Mouse (Mus musculus) stomach, postnatal 0 days (tissue): Measurements from ENCODE around the gene Hbq1b.
"Not testable (repeated sequence)": the region's sequence is repeated elsewhere in the genome, so short reads cannot be mapped to it uniquely, and the experiment has no call there.

Experiments used
- CTCF ChIP-seq: IDR thresholded peaks from 2 replicates; pipeline ENCODE4 v1.5.1; 2016; ENCODE audit warnings: antibody characterized with exemption, low read depth, mild to moderate bottlenecking, moderate library complexity
- EP300 ChIP-seq: optimal IDR thresholded peaks from 2 replicates; pipeline ENCODE3; 2016; ENCODE audit warnings: antibody characterized with exemption

DNA sequence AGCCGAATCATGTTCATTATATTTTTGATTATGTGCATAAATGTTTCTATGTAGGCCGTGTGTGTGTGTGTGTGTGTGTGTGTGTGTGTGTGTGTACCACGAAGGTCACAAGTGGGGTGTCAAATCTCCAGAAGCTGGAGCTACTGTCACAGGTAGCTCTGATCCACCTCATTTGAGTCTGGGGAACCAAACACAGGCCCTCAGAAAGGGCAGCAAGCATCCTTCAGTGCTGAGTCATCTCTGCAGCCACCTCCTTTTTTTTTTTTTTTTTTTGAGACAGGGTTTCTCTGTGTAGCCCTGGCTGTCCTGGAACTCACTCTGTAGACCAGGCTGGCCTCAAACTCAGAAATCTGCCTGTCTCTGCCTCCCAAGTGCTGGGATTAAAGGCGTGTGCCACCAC is 6.1 kb downstream of the Hbq1b start:
- TF ChIP-seq CTCF, EP300: not testable (repeated sequence)
